ENCODE assay signal across 7 mouse cellular contexts in genomic region chr11:79145283-79146265, GRCm38 (mm10). TPM values are rescaled to one million over a fixed set of nuclear protein-coding genes. Genes with fewer than 3 reads are reported as not detected.
DNase-seq lines count a peak whose midpoint lies in the region; ATAC-seq lines count a peak whose summit lies in the region.

No protein-coding gene starts in this region.

- H3K4me3 ChIP-seq in forebrain, embryonic 14.5 days (ENCODE audit: low read depth, low read length): peak overlapping the region; percentile 90
- H3K4me3 ChIP-seq in lung, embryonic 15.5 days: peak overlapping the region; percentile 82

- peak overlapping the region; percentile 91 for H3K9ac ChIP-seq in forebrain, embryonic 14.5 days (ENCODE audit: low read length)
- peak overlapping the region; percentile 87 for H3K9ac ChIP-seq in lung, embryonic 15.5 days

- no peaks in the 10 kb centered on the region for H3K9me3 ChIP-seq in forebrain, embryonic 14.5 days (replicated peaks; ENCODE audit: control insufficient read depth, low read length)
- H3K9me3 ChIP-seq in lung, embryonic 15.5 days: no peaks in the 10 kb centered on the region

- H3K36me3 ChIP-seq in forebrain, embryonic 14.5 days (ENCODE audit: control insufficient read depth, insufficient read depth, low read length): no peaks in the 10 kb centered on the region
- H3K36me3 ChIP-seq in lung, embryonic 15.5 days: no peaks in the 10 kb centered on the region

- peak; percentile 24 to 41 for DNase-seq in thymus, adult 18-20 months
- no peak for DNase-seq in thymus, postnatal 25 days
- DNase-seq in adrenal gland, postnatal 25 days: peak; percentile 36
- peak; percentile 46 for DNase-seq in forebrain, embryonic 14.5 days (ENCODE audit: low spot score)
- DNase-seq in induced T-regulatory cell, adult 2 months (ENCODE audit: low read depth): peak; percentile 72
- DNase-seq in right cerebral cortex, postnatal 4 days: peak; percentile 44

- 1% methylated on average over 54 of the region's 62 CpGs for WGBS in forebrain, embryonic 14.5 days
- WGBS in lung, embryonic 15.5 days: under 1% methylated on average over 61 of the region's 62 CpGs

- H3K4me2 ChIP-seq in forebrain, embryonic 14.5 days (ENCODE audit: low read length): peak overlapping the region; percentile 79
- peak overlapping the region; percentile 68 for H3K4me2 ChIP-seq in lung, embryonic 15.5 days

- H3K4me1 ChIP-seq in forebrain, embryonic 14.5 days (ENCODE audit: control insufficient read depth, insufficient read depth, low read length): peaks cover 15% of the 10 kb centered on the region
- peaks cover 31% of the 10 kb centered on the region for H3K4me1 ChIP-seq in lung, embryonic 15.5 days

- peak overlapping the region; percentile 89 for H3K27ac ChIP-seq in forebrain, embryonic 14.5 days (ENCODE audit: low read depth, low read length)
- peak overlapping the region; percentile 93 for H3K27ac ChIP-seq in lung, embryonic 15.5 days

- ATAC-seq in forebrain, embryonic 14.5 days: no peak; the same call in none of the 2 replicates
- ATAC-seq in lung, embryonic 15.5 days (ENCODE audit: borderline replicate concordance, extremely low read depth, low FRiP score, low TSS enrichment): peak; percentile 34; the same call in 1 of the 2 replicates

- H3K27me3 ChIP-seq in forebrain, embryonic 14.5 days (replicated peaks; ENCODE audit: control insufficient read depth, insufficient read depth, low read length): no peaks in the 10 kb centered on the region
- no peaks in the 10 kb centered on the region for H3K27me3 ChIP-seq in lung, embryonic 15.5 days

RNA-seq across cellular contexts. Expression of gene Ksr1, which starts 0.6 kb away (rescaled TPM):
- 11.1 and 15.0 TPM in 2 replicates for total RNA-seq in adrenal gland, postnatal 25 days (2021)
- 4.7 and 7.2 TPM in 2 replicates for polyA plus RNA-seq in forebrain, embryonic 14.5 days (2014; fragmentation: Nextera tagmentation; extraction: Ambion mirVana)
- 2.0 and 2.8 TPM in 2 replicates for polyA plus RNA-seq in lung, embryonic 15.5 days (2015; fragmentation: Nextera tagmentation; extraction: Ambion mirVana)
